Mouse (Mus musculus) adrenal gland, postnatal 25 days (tissue): ENCODE measurements around the gene Ccdc169. TPM values are rescaled to one million over a fixed set of nuclear protein-coding genes. Genes with fewer than 3 reads are reported as not detected.
"Not testable (repeated sequence)": the region's sequence is repeated elsewhere in the genome, so short reads cannot be mapped to it uniquely, and the experiment has no call there.

Source experiments
- DNase-seq: peaks from one replicate; pipeline ENCODE4 v3.0.0; 2021; ENCODE audit warnings: mixed read lengths
- microRNA-seq, 2 experiments: library from miRNA; unstranded; fragments of <30 nt; microRNA quantifications; one replicate each; pipeline ENCODE4 v1.2.0; 2021
- total RNA-seq: library from RNA; stranded (reverse); gene quantifications from 2 replicates; pipeline ENCODE4 v1.2.3, GENCODE M21; 2021

Gene Ccdc169
- total RNA-seq, 1 experiment from 2014 or later: not detected

DNA sequence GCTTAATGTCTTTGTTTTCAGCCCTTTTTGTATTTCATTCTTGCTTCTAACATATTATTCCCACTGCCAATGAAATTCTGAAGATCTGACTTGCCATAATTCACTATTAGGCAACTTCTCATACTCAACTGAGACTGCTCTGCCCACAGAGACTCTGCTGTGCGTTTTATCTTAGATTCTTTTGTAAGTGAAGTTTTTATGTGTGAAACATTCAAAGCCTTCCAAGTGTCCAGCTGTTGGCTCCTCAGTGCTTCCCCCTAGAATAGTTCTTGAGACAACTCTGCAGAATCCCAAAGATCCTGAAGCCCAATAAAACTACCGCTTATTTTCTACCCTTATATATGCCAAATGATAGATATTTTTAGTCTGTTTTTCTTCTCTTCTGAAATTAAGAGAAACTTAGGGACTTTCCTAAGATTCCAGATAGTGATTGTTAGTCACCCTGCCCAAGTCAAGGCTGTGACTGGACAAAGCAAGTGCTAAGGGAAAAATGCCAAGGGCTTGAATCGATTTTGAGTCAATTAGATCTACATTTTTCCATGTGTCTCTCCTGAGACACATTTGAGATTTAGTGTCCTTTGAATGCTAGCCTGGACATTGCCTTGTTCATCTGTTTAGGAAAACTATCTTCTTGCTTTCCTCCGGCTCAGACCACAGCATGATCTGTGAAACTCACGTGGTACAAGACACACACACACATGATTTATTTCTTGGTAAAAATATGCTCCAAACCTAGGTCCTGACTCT lies 58.6 kb downstream of the Ccdc169 start:
- DNase-seq: no peak

- DNase-seq: no peak
Measured at GRCm38 (mm10) chr3:55196328-55196710, 59.2 kb downstream of the Ccdc169 start.

DNA sequence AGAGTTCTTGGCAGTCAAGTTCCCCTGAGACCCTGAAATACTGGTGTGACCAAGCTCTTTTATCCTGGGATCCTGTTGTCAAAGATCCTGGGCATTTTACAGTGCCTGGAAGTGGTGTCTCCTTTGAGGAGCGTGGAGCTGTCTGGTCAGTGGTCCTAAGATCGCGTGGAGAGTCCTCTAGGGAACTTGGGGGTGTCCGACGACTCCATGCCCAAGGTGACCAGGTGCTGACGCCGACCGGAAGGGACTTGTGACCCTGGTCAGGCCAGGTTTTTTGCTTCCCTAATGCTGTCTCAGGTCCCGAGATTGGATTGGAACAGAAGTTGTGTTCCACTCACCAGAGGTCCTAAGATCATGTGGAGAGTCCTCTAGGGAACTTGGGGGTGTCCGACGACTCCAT lies 66.5 kb downstream of the Ccdc169 start:
- not testable (repeated sequence) for DNase-seq

GRCm38 (mm10) chr3:55206413-55206812 lies 69.3 kb downstream of the Ccdc169 start:
- DNase-seq: no peak

DNA sequence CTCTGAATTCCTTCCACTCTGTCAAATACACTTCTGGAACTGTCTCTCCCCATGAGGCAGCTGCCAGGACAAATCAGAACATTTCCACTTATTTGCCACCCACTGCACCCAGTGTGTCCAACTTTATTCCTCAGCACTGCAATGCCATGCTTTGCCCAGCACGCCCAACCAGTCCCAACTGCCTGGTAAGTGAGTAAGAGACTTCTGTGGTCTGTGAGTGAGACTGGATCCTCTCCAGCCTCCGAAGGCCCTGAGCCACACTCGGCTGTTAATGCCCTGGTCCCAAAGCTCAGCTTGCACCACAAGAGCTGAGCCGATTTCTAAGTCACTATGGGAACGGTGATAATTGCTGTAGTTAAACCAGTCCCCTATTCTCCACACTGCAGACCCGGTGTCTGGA lies 70.5 kb downstream of the Ccdc169 start:
- no peak for DNase-seq

- no peak for DNase-seq
Measured at GRCm38 (mm10) chr3:55212254-55212653, 75.1 kb downstream of the Ccdc169 start.

DNA sequence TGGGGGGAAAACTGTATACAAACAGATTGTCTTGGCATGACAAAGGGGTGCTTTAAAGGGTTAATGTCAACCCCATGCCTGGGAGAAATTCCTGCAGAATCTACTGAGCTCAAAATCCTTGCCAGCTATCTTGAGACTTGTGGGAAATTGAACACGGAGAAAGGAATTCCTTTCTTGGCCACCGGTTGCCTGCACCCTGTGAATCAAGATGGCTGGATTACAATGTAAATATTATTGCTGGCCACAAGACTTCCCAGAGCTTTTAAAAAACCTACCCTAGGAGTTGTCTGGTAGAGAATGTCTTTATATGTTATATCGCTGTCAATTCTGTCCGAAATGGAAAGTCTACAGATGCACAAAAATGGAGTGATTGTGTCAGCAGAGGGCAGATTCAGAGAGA lies 76.6 kb downstream of the Ccdc169 start:
- DNase-seq: no peak

DNA sequence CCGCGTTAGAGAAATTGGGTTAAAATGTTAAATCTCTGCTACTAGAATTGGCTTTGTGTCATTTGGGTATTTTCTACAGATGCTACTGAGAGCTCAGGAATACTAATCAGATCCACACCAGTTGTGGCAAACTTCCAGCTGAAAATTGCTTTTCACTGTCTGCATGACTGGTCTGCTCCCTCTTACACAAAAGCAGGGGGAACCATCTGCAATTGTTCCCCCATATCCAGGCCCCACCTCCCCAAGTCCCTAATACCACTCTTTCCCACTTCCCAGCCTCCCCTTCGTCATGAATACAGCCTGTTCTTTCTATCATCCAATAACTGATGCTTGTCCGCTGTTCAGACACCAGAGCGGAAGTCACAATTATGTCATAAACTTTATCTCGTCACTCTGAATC lies 77.3 kb downstream of the Ccdc169 start:
- DNase-seq: no peak

- no peak for DNase-seq
Measured at GRCm38 (mm10) chr3:55222502-55222901, 85.4 kb downstream of the Ccdc169 start.

Small RNA genes within 50 kb of the gene (microRNA-seq; reads per million reads assigned to microRNA genes)
- 0 reads per million in 2 experiments for gene Gm22029

Other genes starting within 250 kb of the Ccdc169 start
- gene Sertm1, start 221.5 kb upstream of the Ccdc169 start, total RNA-seq: not detected in 2 replicates
- gene Ccna1, start 81.8 kb upstream of the Ccdc169 start, total RNA-seq: not detected in 2 replicates
- gene Spg20, start 25.2 kb upstream of the Ccdc169 start, total RNA-seq: 40.9 and 57.9 TPM in 2 replicates
- gene Sohlh2, start 44.7 kb downstream of the Ccdc169 start, total RNA-seq: not detected in 2 replicates
- gene Dclk1, start 105.0 kb downstream of the Ccdc169 start, total RNA-seq: 2.3 and 2.4 TPM in 2 replicates